Mouse (Mus musculus) embryonic stem cell, embryonic (primary cell): ENCODE measurements around the gene Gm12248.

ENCODE experiments used
- CTCF ChIA-PET, 4 experiments: fragments of 300-600 bp in 2 of 4; fragments of 350-600 bp in 2 of 4; sonication (Branson Sonifier 250); formaldehyde crosslinking; loops; one replicate each; lab custom pipeline; 2022; ENCODE audit warnings: inconsistent platforms in 2 of 4; lab: Charles Lee
- POLR2A ChIA-PET, 4 experiments: fragments of 300-600 bp in 2 of 4; fragments of 350-600 bp in 2 of 4; sonication (Branson Sonifier 250); formaldehyde crosslinking; loops; one replicate each; lab custom pipeline; 2022; ENCODE audit warnings: antibody characterized with exemption in 4 of 4, inconsistent platforms in 1 of 4; lab: Charles Lee

Gene Gm12248

GRCm38 (mm10) chr11:58092541-58092940 lies 393 bp downstream of the Gm12248 start:
- CTCF ChIA-PET = interaction anchor here in 2 of 4 experiments (0.5 to 2.0 kb wide), 3 partner anchors 11 to 239 kb away, joined by 3 to 7 read pairs (median 5); no protein-coding TSS in a partner anchor
- POLR2A ChIA-PET = interaction anchor here in 3 of 4 experiments (0.6 to 7.3 kb wide), 16 partner anchors 8 to 130 kb away, joined by 3 to 49 read pairs (median 4); partner anchors contain the start of gene Cnot8 (in 2 of the 3)

- POLR2A ChIA-PET = interaction anchor here in 2 of 4 experiments (0.7 to 1.2 kb wide), 3 partner anchors 12 to 21 kb away, joined by 3 to 4 read pairs (median 3); partner anchors contain the start of gene Gm12248 (in 1 of the 2)
- CTCF ChIA-PET = interaction anchor here in 1 of 4 experiments (0.6 to 1.3 kb wide), 2 partner anchors 10 to 256 kb away, joined by 4 to 5 read pairs; no protein-coding TSS in a partner anchor
Observed at GRCm38 (mm10) chr11:58081716-58082115, 11.2 kb downstream of the Gm12248 start.

- CTCF ChIA-PET = interaction anchor here in 1 of 4 experiments (0.6 kb wide), 1 partner anchor 69 kb away, joined by 3 read pairs; no protein-coding TSS in a partner anchor
- POLR2A ChIA-PET = interaction anchor here in 2 of 4 experiments (0.5 to 1.5 kb wide), 2 partner anchors 10 to 25 kb away, joined by 3 read pairs; no protein-coding TSS in a partner anchor
Observed at GRCm38 (mm10) chr11:58077270-58077669, 15.7 kb downstream of the Gm12248 start.

- CTCF ChIA-PET = interaction anchor here in 1 of 4 experiments (0.7 kb wide), 1 partner anchor 288 kb away, joined by 3 read pairs; no protein-coding TSS in a partner anchor
- POLR2A ChIA-PET = interaction anchor here in 2 of 4 experiments (0.7 to 4.0 kb wide), 9 partner anchors 10 to 56 kb away, joined by 3 to 20 read pairs (median 3); no protein-coding TSS in a partner anchor
Observed at GRCm38 (mm10) chr11:58072978-58073377, 20.0 kb downstream of the Gm12248 start.

- POLR2A ChIA-PET = interaction anchor here in 2 of 4 experiments (1.1 to 1.5 kb wide), 3 partner anchors 13 to 36 kb away, joined by 3 to 4 read pairs (median 3); no protein-coding TSS in a partner anchor
- CTCF ChIA-PET = interaction anchor here in 1 of 4 experiments (0.8 kb wide), 1 partner anchor 9 kb away, joined by 3 read pairs; no protein-coding TSS in a partner anchor
Observed at GRCm38 (mm10) chr11:58065025-58065424, 27.9 kb downstream of the Gm12248 start.

- CTCF ChIA-PET = interaction anchor here in 1 of 4 experiments (0.6 kb wide), 1 partner anchor 22 kb away, joined by 4 read pairs; no protein-coding TSS in a partner anchor
- POLR2A ChIA-PET = interaction anchor here in 1 of 4 experiments (1.0 to 3.4 kb wide), 7 partner anchors 10 to 45 kb away, joined by 3 to 20 read pairs (median 3); partner anchors contain the start of gene Cnot8
Observed at GRCm38 (mm10) chr11:58062586-58062985, 30.3 kb downstream of the Gm12248 start.

GRCm38 (mm10) chr11:58061218-58061617 lies 31.7 kb downstream of the Gm12248 start:
- CTCF ChIA-PET = interaction anchor here in 1 of 4 experiments (0.6 kb wide), 1 partner anchor 26 kb away, joined by 4 read pairs; no protein-coding TSS in a partner anchor
- POLR2A ChIA-PET = interaction anchor here in 1 of 4 experiments (1.1 to 3.4 kb wide), 4 partner anchors 13 to 41 kb away, joined by 3 to 20 read pairs (median 3); no protein-coding TSS in a partner anchor

- POLR2A ChIA-PET = interaction anchor here in 2 of 4 experiments (0.7 to 1.4 kb wide), 3 partner anchors 10 to 22 kb away, joined by 3 read pairs; no protein-coding TSS in a partner anchor
Observed at GRCm38 (mm10) chr11:58059752-58060151, 33.2 kb downstream of the Gm12248 start.

GRCm38 (mm10) chr11:58057455-58057854 lies 35.5 kb downstream of the Gm12248 start:
- ChIA-PET POLR2A (interaction anchor here in 1 of 4 experiments (0.6 to 1.7 kb wide), 2 partner anchors 10 to 45 kb away, joined by 4 to 6 read pairs; no protein-coding TSS in a partner anchor), CTCF (interaction anchor here in 2 of 4 experiments (1.0 to 1.5 kb wide), 5 partner anchors 10 to 107 kb away, joined by 3 to 5 read pairs (median 4); no protein-coding TSS in a partner anchor)

More at GRCm38 (mm10) chr11:58059752-58060151, 33.2 kb downstream of the Gm12248 start:
- CTCF ChIA-PET = interaction anchor here in 2 of 4 experiments (0.6 to 1.1 kb wide), 2 partner anchors 39 to 109 kb away, joined by 3 read pairs; no protein-coding TSS in a partner anchor

- POLR2A ChIA-PET = interaction anchor here in 1 of 4 experiments (0.9 to 1.6 kb wide), 3 partner anchors 17 to 26 kb away, joined by 3 to 4 read pairs (median 3); no protein-coding TSS in a partner anchor
- CTCF ChIA-PET = interaction anchor here in 2 of 4 experiments (0.6 to 1.5 kb wide), 2 partner anchors 13 kb away, joined by 3 to 5 read pairs; no protein-coding TSS in a partner anchor
Observed at GRCm38 (mm10) chr11:58046438-58046837, 46.5 kb downstream of the Gm12248 start.

GRCm38 (mm10) chr11:58042861-58043431 lies 50.0 kb downstream of the Gm12248 start:
- ChIA-PET CTCF (no interaction called here), POLR2A (no interaction called here)

- ChIA-PET CTCF (interaction anchor here (0.6 to 2.2 kb wide), 14 partner anchors 10 to 104 kb away, joined by 3 to 18 read pairs (median 3); no protein-coding TSS in a partner anchor), POLR2A (interaction anchor here in 3 of 4 experiments (0.5 to 22.8 kb wide), 9 partner anchors 10 to 139 kb away, joined by 3 to 394 read pairs (median 3); partner anchors contain the start of gene Gemin5 (in 1 of the 3))
Observed at GRCm38 (mm10) chr11:58039027-58039426, 53.9 kb downstream of the Gm12248 start.

GRCm38 (mm10) chr11:58033635-58034034 lies 59.3 kb downstream of the Gm12248 start:
- POLR2A ChIA-PET = interaction anchor here (0.5 to 22.8 kb wide), 14 partner anchors 10 to 170 kb away, joined by 3 to 394 read pairs (median 4); no protein-coding TSS in a partner anchor
- CTCF ChIA-PET = interaction anchor here (0.5 to 1.5 kb wide), 7 partner anchors 13 to 156 kb away, joined by 3 to 5 read pairs (median 5); no protein-coding TSS in a partner anchor

- POLR2A ChIA-PET = interaction anchor here in 2 of 4 experiments (0.8 to 22.8 kb wide), 7 partner anchors 9 to 134 kb away, joined by 3 to 394 read pairs (median 4); no protein-coding TSS in a partner anchor
- CTCF ChIA-PET = interaction anchor here in 2 of 4 experiments (0.5 to 1.0 kb wide), 5 partner anchors 13 to 796 kb away, joined by 3 to 5 read pairs (median 3); no protein-coding TSS in a partner anchor
Observed at GRCm38 (mm10) chr11:58031176-58031575, 61.8 kb downstream of the Gm12248 start.

GRCm38 (mm10) chr11:58029869-58030268 lies 63.1 kb downstream of the Gm12248 start:
- POLR2A ChIA-PET = interaction anchor here in 3 of 4 experiments (0.6 to 22.8 kb wide), 12 partner anchors 1 to 375 kb away, joined by 3 to 394 read pairs (median 6); no protein-coding TSS in a partner anchor

GRCm38 (mm10) chr11:58028981-58029380 lies 64.0 kb downstream of the Gm12248 start:
- POLR2A ChIA-PET = interaction anchor here in 3 of 4 experiments (0.5 to 22.8 kb wide), 16 partner anchors 2 to 215 kb away, joined by 3 to 394 read pairs (median 4); no protein-coding TSS in a partner anchor
- CTCF ChIA-PET = interaction anchor here in 3 of 4 experiments (0.6 to 2.8 kb wide), 10 partner anchors 9 to 65 kb away, joined by 3 to 18 read pairs (median 4); no protein-coding TSS in a partner anchor

More at GRCm38 (mm10) chr11:58029869-58030268, 63.1 kb downstream of the Gm12248 start:
- CTCF ChIA-PET = interaction anchor here in 1 of 4 experiments (1.4 to 2.8 kb wide), 3 partner anchors 9 to 20 kb away, joined by 3 to 18 read pairs (median 5); no protein-coding TSS in a partner anchor

- ChIA-PET POLR2A (interaction anchor here in 3 of 4 experiments (0.6 to 22.8 kb wide), 6 partner anchors 4 to 76 kb away, joined by 3 to 394 read pairs (median 11); no protein-coding TSS in a partner anchor), CTCF (no interaction called here)
Observed at GRCm38 (mm10) chr11:58026860-58027259, 66.1 kb downstream of the Gm12248 start.
